Mouse (Mus musculus): ENCODE measurements around the gene Gm9922.

Gene Gm9922

GRCm38 (mm10) chr14:101729237-101729971 lies at the start of gene Gm9922, which contains the start of gene Lmo7:
Gene Gm9922 (minus strand): TSS chr14:101729814.
Gene Lmo7 (plus strand): TSS chr14:101729957.
- peak; percentile 81 to 85 for DNase-seq (ENCODE audit: low spot score in 2 of 2)

- DNase-seq (ENCODE audit: low spot score in 2 of 2) = no peak
Measured at GRCm38 (mm10) chr14:101778426-101778825, 48.8 kb upstream of the Gm9922 start.

GRCm38 (mm10) chr14:101777129-101777493 lies 47.5 kb upstream of the Gm9922 start:
- DNase-seq (ENCODE audit: low spot score in 2 of 2) = no peak

- no peak for DNase-seq (ENCODE audit: low spot score in 2 of 2)
Measured at GRCm38 (mm10) chr14:101776296-101777128, 46.9 kb upstream of the Gm9922 start.

- DNase-seq (ENCODE audit: low spot score in 2 of 2) = peak in 1 of 2 experiments; percentile 22
Measured at GRCm38 (mm10) chr14:101774631-101775030, 45.0 kb upstream of the Gm9922 start.

- DNase-seq (ENCODE audit: low spot score in 2 of 2) = no peak
Measured at GRCm38 (mm10) chr14:101771756-101772155, 42.1 kb upstream of the Gm9922 start.

- DNase-seq (ENCODE audit: low spot score in 2 of 2) = no peak
Measured at GRCm38 (mm10) chr14:101771336-101771735, 41.7 kb upstream of the Gm9922 start.

- no peak for DNase-seq (ENCODE audit: low spot score in 2 of 2)
Measured at GRCm38 (mm10) chr14:101763762-101764295, 34.2 kb upstream of the Gm9922 start.

GRCm38 (mm10) chr14:101762267-101762666 lies 32.7 kb upstream of the Gm9922 start:
- DNase-seq (ENCODE audit: low spot score in 2 of 2) = no peak

GRCm38 (mm10) chr14:101755425-101755824 lies 25.8 kb upstream of the Gm9922 start:
- DNase-seq (ENCODE audit: low spot score in 2 of 2) = no peak

- DNase-seq (ENCODE audit: low spot score in 2 of 2) = no peak
Measured at GRCm38 (mm10) chr14:101750910-101751309, 21.3 kb upstream of the Gm9922 start.

- no peak for DNase-seq (ENCODE audit: low spot score in 2 of 2)
Measured at GRCm38 (mm10) chr14:101748436-101748835, 18.8 kb upstream of the Gm9922 start.

- DNase-seq (ENCODE audit: low spot score in 2 of 2) = no peak
Measured at GRCm38 (mm10) chr14:101747811-101748210, 18.2 kb upstream of the Gm9922 start.

- no peak for DNase-seq (ENCODE audit: low spot score in 2 of 2)
Measured at GRCm38 (mm10) chr14:101746635-101747034, 17.0 kb upstream of the Gm9922 start.

GRCm38 (mm10) chr14:101737501-101737900 lies 7.9 kb upstream of the Gm9922 start:
- no peak for DNase-seq (ENCODE audit: low spot score in 2 of 2)

- no peak for DNase-seq (ENCODE audit: low spot score in 2 of 2)
Measured at GRCm38 (mm10) chr14:101733542-101734303, 4.1 kb upstream of the Gm9922 start.

- peak in 1 of 2 experiments; percentile 4 for DNase-seq (ENCODE audit: low spot score in 2 of 2)
Measured at GRCm38 (mm10) chr14:101729972-101730692, 518 bp upstream of the Gm9922 start.

GRCm38 (mm10) chr14:101714414-101714813 lies 15.2 kb downstream of the Gm9922 start:
- DNase-seq (ENCODE audit: low spot score in 2 of 2) = no peak

- DNase-seq (ENCODE audit: low spot score in 2 of 2) = no peak
Measured at GRCm38 (mm10) chr14:101707088-101707487, 22.5 kb downstream of the Gm9922 start.

GRCm38 (mm10) chr14:101704479-101704878 lies 25.1 kb downstream of the Gm9922 start:
- DNase-seq (ENCODE audit: low spot score in 2 of 2) = no peak

GRCm38 (mm10) chr14:101688406-101688805 lies 41.2 kb downstream of the Gm9922 start:
- peak; percentile 26 to 62 for DNase-seq (ENCODE audit: low spot score in 2 of 2)

Measured in heart, adult 9 months (tissue).